Mouse (Mus musculus) megakaryocyte, embryonic 14.5 days (primary cell): ENCODE data around the gene Zfp629.

Experiments
- FLI1 ChIP-seq: IDR thresholded peaks from 2 replicates; pipeline ENCODE4 v1.6.1; 2012; ENCODE audit warnings: low read length, inconsistent platforms, mixed read lengths
- GATA1 ChIP-seq: IDR thresholded peaks from 3 replicates; pipeline ENCODE4 v1.6.1; 2012; ENCODE audit warnings: mixed read lengths, low read length, inconsistent platforms, borderline replicate concordance

DNA sequence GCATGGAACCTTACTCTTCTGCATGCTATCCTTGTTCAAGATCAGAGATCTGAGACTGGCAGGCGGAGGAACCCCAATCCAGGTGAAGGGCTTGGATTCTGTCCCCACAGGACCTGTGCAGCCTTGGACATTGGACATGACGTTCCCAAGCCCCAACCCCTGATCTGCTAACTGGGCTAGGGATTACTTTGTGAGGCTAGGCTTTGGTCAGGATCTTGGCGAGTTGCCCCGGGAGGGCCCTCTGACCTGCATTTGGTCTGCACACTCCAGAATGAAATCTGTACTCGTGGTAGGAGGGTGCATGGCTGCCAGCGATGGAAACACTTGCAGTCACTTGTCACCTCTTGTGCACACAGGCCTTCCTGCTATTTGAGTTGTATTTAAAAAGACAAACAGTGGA, 47.3 kb upstream of the Zfp629 start:
- TF ChIP-seq GATA1 (no peak), FLI1 (no peak)
